Mouse (Mus musculus): ENCODE measurements around the gene Tmem98. TPM values are rescaled to one million over a fixed set of nuclear protein-coding genes. Genes with fewer than 3 reads are reported as not detected.

Tmem98 gene
- polyA plus RNA-seq, 1 experiment from 2014 or later, result 115 TPM

- H3K36me3 ChIP-seq (ENCODE audit: control insufficient read depth, insufficient read depth, low read length), result no peaks in the 10 kb centered on the region
- no peak overlapping the region for H3K9ac ChIP-seq (ENCODE audit: low read depth, low read length)
- H3K9me3 ChIP-seq (ENCODE audit: control insufficient read depth, low read length), result no peaks in the 10 kb centered on the region
- no peak for ATAC-seq (ENCODE audit: low FRiP score, low TSS enrichment)
- H3K4me1 ChIP-seq (ENCODE audit: control insufficient read depth, insufficient read depth, low read length), result no peaks in the 10 kb centered on the region
- 29% methylated on average over 3 of the region's 3 CpGs for WGBS
- H3K27me3 ChIP-seq (ENCODE audit: control insufficient read depth, insufficient read depth, low read length), result no peaks in the 10 kb centered on the region
- H3K27ac ChIP-seq (ENCODE audit: low read depth, low read length), result no peak overlapping the region
- no peak overlapping the region for H3K4me2 ChIP-seq (replicated peaks; ENCODE audit: low read depth, low read length)
- H3K4me3 ChIP-seq (ENCODE audit: low read length), result no peak overlapping the region
Measured at GRCm38 (mm10) chr11:80802706-80803105, 7.3 kb upstream of the Tmem98 start.

GRCm38 (mm10) chr11:80808551-80809070, 1.4 kb upstream of the Tmem98 start:
- H3K4me2 ChIP-seq (replicated peaks; ENCODE audit: low read depth, low read length), result no peak overlapping the region
- H3K9me3 ChIP-seq (ENCODE audit: control insufficient read depth, low read length), result no peaks in the 10 kb centered on the region
- 46% methylated on average over 6 of the region's 6 CpGs for WGBS
- H3K4me1 ChIP-seq (ENCODE audit: control insufficient read depth, insufficient read depth, low read length), result peaks cover 9% of the 10 kb centered on the region; the same call in 1 of the 2 replicates
- no peak for ATAC-seq (ENCODE audit: low FRiP score, low TSS enrichment)
- no peak overlapping the region for H3K27ac ChIP-seq (ENCODE audit: low read depth, low read length)
- H3K27me3 ChIP-seq (ENCODE audit: control insufficient read depth, insufficient read depth, low read length), result no peaks in the 10 kb centered on the region
- no peak overlapping the region for H3K9ac ChIP-seq (ENCODE audit: low read depth, low read length)
- peaks cover 13% of the 10 kb centered on the region for H3K36me3 ChIP-seq (ENCODE audit: control insufficient read depth, insufficient read depth, low read length)
- no peak overlapping the region for H3K4me3 ChIP-seq (ENCODE audit: low read length)

- Histone ChIP-seq H3K27me3 (ENCODE audit: control insufficient read depth, insufficient read depth, low read length) (no peaks in the 10 kb centered on the region), H3K36me3 (ENCODE audit: control insufficient read depth, insufficient read depth, low read length) (peaks cover 23% of the 10 kb centered on the region), H3K4me1 (ENCODE audit: control insufficient read depth, insufficient read depth, low read length) (peaks cover 9% of the 10 kb centered on the region; the same call in 1 of the 2 replicates), H3K27ac (ENCODE audit: low read depth, low read length) (peak overlapping the region; percentile 86; the same call in 1 of the 2 replicates), H3K9ac (ENCODE audit: low read depth, low read length) (peak overlapping the region; percentile 80), H3K4me2 (replicated peaks; ENCODE audit: low read depth, low read length) (peak overlapping the region; percentile 77), H3K4me3 (ENCODE audit: low read length) (peak overlapping the region; percentile 61), H3K9me3 (ENCODE audit: control insufficient read depth, low read length) (no peaks in the 10 kb centered on the region)
- WGBS, result 20% methylated on average over 5 of the region's 6 CpGs
- ATAC-seq (ENCODE audit: low FRiP score, low TSS enrichment), result peak; percentile 18; the same call in 1 of the 2 replicates
Measured at GRCm38 (mm10) chr11:80809666-80809992, 346 bp upstream of the Tmem98 start.

GRCm38 (mm10) chr11:80811156-80811555, 1.2 kb downstream of the Tmem98 start:
- Histone ChIP-seq H3K9ac (ENCODE audit: low read depth, low read length) (peak overlapping the region; percentile 80), H3K4me1 (ENCODE audit: control insufficient read depth, insufficient read depth, low read length) (peaks cover 9% of the 10 kb centered on the region; the same call in 1 of the 2 replicates), H3K4me2 (replicated peaks; ENCODE audit: low read depth, low read length) (peak overlapping the region; percentile 77), H3K27ac (ENCODE audit: low read depth, low read length) (no peak overlapping the region), H3K36me3 (ENCODE audit: control insufficient read depth, insufficient read depth, low read length) (peaks cover 36% of the 10 kb centered on the region), H3K9me3 (ENCODE audit: control insufficient read depth, low read length) (no peaks in the 10 kb centered on the region), H3K4me3 (ENCODE audit: low read length) (peak overlapping the region; percentile 61), H3K27me3 (ENCODE audit: control insufficient read depth, insufficient read depth, low read length) (no peaks in the 10 kb centered on the region)
- WGBS, result 12% methylated on average over 5 of the region's 5 CpGs
- no peak for ATAC-seq (ENCODE audit: low FRiP score, low TSS enrichment)

- no peak for ATAC-seq (ENCODE audit: low FRiP score, low TSS enrichment)
- Histone ChIP-seq H3K4me2 (replicated peaks; ENCODE audit: low read depth, low read length) (no peak overlapping the region), H3K4me1 (ENCODE audit: control insufficient read depth, insufficient read depth, low read length) (peaks cover 17% of the 10 kb centered on the region), H3K27me3 (ENCODE audit: control insufficient read depth, insufficient read depth, low read length) (no peaks in the 10 kb centered on the region), H3K9me3 (ENCODE audit: control insufficient read depth, low read length) (no peaks in the 10 kb centered on the region), H3K27ac (ENCODE audit: low read depth, low read length) (no peak overlapping the region), H3K4me3 (ENCODE audit: low read length) (no peak overlapping the region), H3K36me3 (ENCODE audit: control insufficient read depth, insufficient read depth, low read length) (peaks cover 62% of the 10 kb centered on the region), H3K9ac (ENCODE audit: low read depth, low read length) (no peak overlapping the region)
- WGBS, result 85% methylated on average over 7 of the region's 7 CpGs
Measured at GRCm38 (mm10) chr11:80815354-80815753, 5.4 kb downstream of the Tmem98 start.

- H3K4me2 ChIP-seq (replicated peaks; ENCODE audit: low read depth, low read length), result no peak overlapping the region
- no peaks in the 10 kb centered on the region for H3K9me3 ChIP-seq (ENCODE audit: control insufficient read depth, low read length)
- peaks cover 8% of the 10 kb centered on the region; the same call in 1 of the 2 replicates for H3K4me1 ChIP-seq (ENCODE audit: control insufficient read depth, insufficient read depth, low read length)
- H3K27ac ChIP-seq (ENCODE audit: low read depth, low read length), result peak overlapping the region; percentile 30; the same call in 1 of the 2 replicates
- peaks cover 73% of the 10 kb centered on the region for H3K36me3 ChIP-seq (ENCODE audit: control insufficient read depth, insufficient read depth, low read length)
- WGBS, result 50% methylated on average over 11 of the region's 11 CpGs
- peak; percentile 80 for ATAC-seq (ENCODE audit: low FRiP score, low TSS enrichment)
- H3K27me3 ChIP-seq (ENCODE audit: control insufficient read depth, insufficient read depth, low read length), result no peaks in the 10 kb centered on the region
- H3K4me3 ChIP-seq (ENCODE audit: low read length), result no peak overlapping the region
- H3K9ac ChIP-seq (ENCODE audit: low read depth, low read length), result no peak overlapping the region
Measured at GRCm38 (mm10) chr11:80818060-80818697, 8.2 kb downstream of the Tmem98 start.

- ATAC-seq (ENCODE audit: low FRiP score, low TSS enrichment), result no peak
- 80% methylated on average over 3 of the region's 3 CpGs for WGBS
Measured at GRCm38 (mm10) chr11:80820085-80820484, 10.1 kb downstream of the Tmem98 start.

GRCm38 (mm10) chr11:80821296-80821695, 11.3 kb downstream of the Tmem98 start:
- ATAC-seq (ENCODE audit: low FRiP score, low TSS enrichment), result no peak
- Histone ChIP-seq H3K9me3 (ENCODE audit: control insufficient read depth, low read length) (no peaks in the 10 kb centered on the region), H3K9ac (ENCODE audit: low read depth, low read length) (no peak overlapping the region), H3K4me3 (ENCODE audit: low read length) (no peak overlapping the region), H3K36me3 (ENCODE audit: control insufficient read depth, insufficient read depth, low read length) (peaks cover 44% of the 10 kb centered on the region), H3K4me2 (replicated peaks; ENCODE audit: low read depth, low read length) (no peak overlapping the region), H3K4me1 (ENCODE audit: control insufficient read depth, insufficient read depth, low read length) (peaks cover 8% of the 10 kb centered on the region; the same call in 1 of the 2 replicates), H3K27ac (ENCODE audit: low read depth, low read length) (no peak overlapping the region), H3K27me3 (ENCODE audit: control insufficient read depth, insufficient read depth, low read length) (no peaks in the 10 kb centered on the region)
- 55% methylated on average over 14 of the region's 14 CpGs for WGBS

More at GRCm38 (mm10) chr11:80820085-80820484, 10.1 kb downstream of the Tmem98 start:
- Histone ChIP-seq H3K9ac (ENCODE audit: low read depth, low read length) (no peak overlapping the region), H3K27ac (ENCODE audit: low read depth, low read length) (no peak overlapping the region), H3K27me3 (ENCODE audit: control insufficient read depth, insufficient read depth, low read length) (no peaks in the 10 kb centered on the region), H3K4me2 (replicated peaks; ENCODE audit: low read depth, low read length) (no peak overlapping the region), H3K4me3 (ENCODE audit: low read length) (no peak overlapping the region), H3K4me1 (ENCODE audit: control insufficient read depth, insufficient read depth, low read length) (peaks cover 8% of the 10 kb centered on the region; the same call in 1 of the 2 replicates), H3K36me3 (ENCODE audit: control insufficient read depth, insufficient read depth, low read length) (peaks cover 56% of the 10 kb centered on the region), H3K9me3 (ENCODE audit: control insufficient read depth, low read length) (no peaks in the 10 kb centered on the region)

GRCm38 (mm10) chr11:80821794-80822193, 11.8 kb downstream of the Tmem98 start:
- no peak overlapping the region for H3K27ac ChIP-seq (ENCODE audit: low read depth, low read length)
- no peaks in the 10 kb centered on the region for H3K9me3 ChIP-seq (ENCODE audit: control insufficient read depth, low read length)
- H3K27me3 ChIP-seq (ENCODE audit: control insufficient read depth, insufficient read depth, low read length), result no peaks in the 10 kb centered on the region
- H3K4me3 ChIP-seq (ENCODE audit: low read length), result no peak overlapping the region
- no peak overlapping the region for H3K9ac ChIP-seq (ENCODE audit: low read depth, low read length)
- no peak for ATAC-seq (ENCODE audit: low FRiP score, low TSS enrichment)
- H3K36me3 ChIP-seq (ENCODE audit: control insufficient read depth, insufficient read depth, low read length), result peaks cover 39% of the 10 kb centered on the region
- peaks cover 8% of the 10 kb centered on the region; the same call in 1 of the 2 replicates for H3K4me1 ChIP-seq (ENCODE audit: control insufficient read depth, insufficient read depth, low read length)
- no peak overlapping the region for H3K4me2 ChIP-seq (replicated peaks; ENCODE audit: low read depth, low read length)
- 77% methylated on average over 9 of the region's 9 CpGs for WGBS
